Mouse (Mus musculus) liver, postnatal 0 days (tissue): ENCODE data around the gene Arl6ip5. TPM values are rescaled to one million over a fixed set of nuclear protein-coding genes. Genes with fewer than 3 reads are reported as not detected.

Experiments used
- ATAC-seq: fragments of 200-750 bp; cut with Nextera tagmentation; 2 replicates; pipeline ENCODE4 v1.8.0; 2017; ENCODE audit warnings: mild to moderate bottlenecking, moderate library complexity
- DNase-seq: peaks from one replicate; pipeline ENCODE4 v3.0.0-alpha.2; 2016
- H3K27ac ChIP-seq: fragments of 300-500 bp; sonication (generic); 2 replicates; pipeline ENCODE4 v1.5.1; 2014; ENCODE audit warnings: antibody characterized with exemption, moderate library complexity, mild to moderate bottlenecking, low read depth
- H3K27me3 ChIP-seq: fragments of 300-500 bp; sonication (generic); 2 replicates; pipeline ENCODE4 v1.6.1; 2014; ENCODE audit warnings: low read length, control low read depth, mixed read lengths; ENCODE audit not compliant: insufficient read depth
- H3K36me3 ChIP-seq: fragments of 300-500 bp; sonication (generic); replicated peaks from 2 replicates; pipeline ENCODE4 v1.6.1; 2014; ENCODE audit warnings: mild to moderate bottlenecking, control low read depth, low read length, moderate library complexity, mixed read lengths; ENCODE audit not compliant: insufficient read depth
- H3K4me1 ChIP-seq: fragments of 300-500 bp; sonication (generic); 2 replicates; pipeline ENCODE4 v1.6.1; 2014; ENCODE audit warnings: antibody characterized with exemption, mild to moderate bottlenecking, control low read depth; ENCODE audit not compliant: insufficient read depth
- H3K4me2 ChIP-seq: fragments of 300-500 bp; sonication (generic); 2 replicates; pipeline ENCODE4 v1.6.1; 2014; ENCODE audit warnings: low read depth, mild to moderate bottlenecking, low read length, moderate library complexity, mixed read lengths
- H3K4me3 ChIP-seq: fragments of 300-500 bp; sonication (generic); 2 replicates; pipeline ENCODE4 v1.5.1; 2014; ENCODE audit warnings: low read depth, low read length
- H3K9ac ChIP-seq: fragments of 300-500 bp; sonication (generic); replicated peaks from 2 replicates; pipeline ENCODE4 v1.6.1; 2014; ENCODE audit warnings: mild to moderate bottlenecking, moderate library complexity
- H3K9me3 ChIP-seq: fragments of 300-500 bp; sonication (generic); 2 replicates; pipeline ENCODE4 v1.6.1; 2016; ENCODE audit warnings: mild to moderate bottlenecking, control low read depth, low read length, mixed read lengths
- CTCF ChIP-seq: sonication (generic); IDR thresholded peaks from 2 replicates; pipeline ENCODE4 v1.5.1; 2016; ENCODE audit warnings: antibody characterized with exemption, low read depth
- EP300 ChIP-seq: IDR thresholded peaks from 2 replicates; pipeline ENCODE4 v1.6.1; 2016; ENCODE audit warnings: antibody characterized with exemption, low read depth, mild to moderate bottlenecking
- whole genome bisulfite sequencing: fragments of 180-500 bp; shearing (Covaris S2); extraction: QIAGEN DNeasy Blood & Tissue Kit; methylation state at CpG from one replicate; pipeline ENCODE4 v1.1.7; 2014; ENCODE audit not compliant: insufficient replicate concordance; 5-methylcytosine and 5-hydroxymethylcytosine counted together
- polyA plus RNA-seq: library from polyadenylated mRNA; unstranded; fragments of >200 nt; fragmentation: Nextera tagmentation; extraction: Ambion mirVana; gene quantifications from 2 replicates; pipeline ENCODE4 v1.2.1, GENCODE M21; 2015

Gene Arl6ip5
- polyA plus RNA-seq, 1 experiment from 2014 or later, result 27.1 TPM

DNA sequence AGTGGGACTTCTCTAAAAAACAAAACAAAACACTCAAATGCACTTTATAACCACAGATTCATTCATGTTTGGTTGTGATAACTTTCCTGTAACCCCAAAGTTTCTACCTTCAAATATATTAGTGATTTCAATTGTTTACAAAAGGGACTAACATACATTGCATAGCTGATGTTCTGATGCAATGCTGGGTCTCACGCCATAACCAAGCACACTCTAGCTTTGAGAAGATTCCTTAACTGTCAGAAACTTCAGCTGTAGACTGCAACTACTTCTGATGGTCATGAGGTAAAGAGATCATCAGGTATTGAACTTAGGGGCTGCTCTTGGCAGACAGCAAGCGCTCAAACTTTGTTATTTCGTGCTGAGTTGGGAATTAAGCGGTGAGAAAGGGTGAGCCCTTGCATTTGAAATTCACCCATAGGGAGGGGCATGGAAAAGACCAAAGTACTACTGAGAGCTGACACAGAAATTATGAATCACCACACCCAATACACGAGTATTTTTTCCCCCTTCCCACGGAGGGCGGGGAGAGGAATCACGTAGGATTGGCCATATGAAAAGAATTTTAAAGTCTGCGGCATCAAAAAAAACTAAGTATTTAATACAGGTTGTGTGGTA is 6.1 kb upstream of the Arl6ip5 start:
- H3K4me1 ChIP-seq, result peaks cover 18% of the 10 kb centered on the region
- H3K9ac ChIP-seq, result peak overlapping the region; percentile 99
- no peaks in the 10 kb centered on the region; the same call in 1 of the 2 replicates for H3K36me3 ChIP-seq
- H3K27me3 ChIP-seq, result no peaks in the 10 kb centered on the region
- ATAC-seq (no peak), DNase-seq (no peak)
- TF ChIP-seq CTCF (no peak), EP300 (no peak)
- H3K27ac ChIP-seq, result peak overlapping the region; percentile 93
- H3K4me3 ChIP-seq, result peak overlapping the region; percentile 98
- no peaks in the 10 kb centered on the region for H3K9me3 ChIP-seq
- 13% methylated on average over 9 of the region's 9 CpGs for WGBS
- peak overlapping the region; percentile 91 for H3K4me2 ChIP-seq

GRCm38 (mm10) chr6:97204952-97205351 is 5.5 kb upstream of the Arl6ip5 start:
- Histone ChIP-seq H3K27ac (peak overlapping the region; percentile 93), H3K27me3 (no peaks in the 10 kb centered on the region), H3K9ac (peak overlapping the region; percentile 99), H3K36me3 (no peaks in the 10 kb centered on the region), H3K4me2 (peak overlapping the region; percentile 91), H3K4me3 (peak overlapping the region; percentile 98), H3K9me3 (no peaks in the 10 kb centered on the region), H3K4me1 (peaks cover 22% of the 10 kb centered on the region)
- no peak for TF ChIP-seq CTCF
- no peak for TF ChIP-seq EP300
- WGBS, result under 1% methylated on average over 16 of the region's 16 CpGs
- DNase-seq (peak; percentile 56), ATAC-seq (peak; percentile 41)

GRCm38 (mm10) chr6:97205439-97205885 is 5.0 kb upstream of the Arl6ip5 start, which contains the start of gene Uba3:
TSS of gene Uba3 (minus strand) at chr6:97205647.
- WGBS, result 1% methylated on average over 37 of the region's 38 CpGs
- TF ChIP-seq CTCF, result no peak
- peak; percentile 25; the same call in 1 of the 2 replicates for TF ChIP-seq EP300
- H3K9ac ChIP-seq, result peak within 1 kb of the TSS; percentile 99
- DNase-seq, result peak; percentile 100
- no peaks in the 10 kb centered on the region for H3K9me3 ChIP-seq
- ATAC-seq, result peak; percentile 99
- no peaks in the 10 kb centered on the region for H3K36me3 ChIP-seq
- H3K4me3 ChIP-seq, result peak within 1 kb of the TSS; percentile 98
- H3K27ac ChIP-seq, result peak within 1 kb of the TSS; percentile 93
- H3K27me3 ChIP-seq, result no peaks in the 10 kb centered on the region
- peak within 1 kb of the TSS; percentile 91 for H3K4me2 ChIP-seq
- peaks cover 25% of the 10 kb centered on the region for H3K4me1 ChIP-seq

DNA sequence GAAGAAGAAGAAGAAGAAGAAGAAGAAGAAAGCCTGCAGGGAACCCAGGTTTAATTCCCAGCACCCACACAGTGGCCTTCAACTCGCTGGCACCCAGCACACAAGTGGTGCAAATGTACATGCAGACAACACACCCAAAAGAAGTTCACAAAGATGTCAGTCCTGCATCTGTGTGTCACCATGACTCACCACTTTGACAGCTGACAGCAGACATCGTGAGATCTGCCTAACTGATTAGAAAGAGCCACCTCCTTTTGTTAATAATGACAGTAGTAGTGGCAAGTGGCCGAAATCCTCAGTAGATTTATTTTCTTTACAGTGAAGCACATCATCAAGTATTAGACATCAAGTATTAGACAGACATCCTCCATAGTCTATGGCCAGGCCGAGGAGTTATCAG is 3.4 kb upstream of the Arl6ip5 start:
- Histone ChIP-seq H3K27me3 (no peaks in the 10 kb centered on the region), H3K27ac (no peak overlapping the region), H3K4me1 (peaks cover 28% of the 10 kb centered on the region), H3K36me3 (no peaks in the 10 kb centered on the region), H3K4me3 (no peak overlapping the region), H3K9ac (no peak overlapping the region), H3K9me3 (no peaks in the 10 kb centered on the region), H3K4me2 (no peak overlapping the region)
- DNase-seq (no peak), ATAC-seq (no peak)
- TF ChIP-seq EP300 (no peak), CTCF (no peak)
- 56% methylated on average over 4 of the region's 4 CpGs for WGBS

DNA sequence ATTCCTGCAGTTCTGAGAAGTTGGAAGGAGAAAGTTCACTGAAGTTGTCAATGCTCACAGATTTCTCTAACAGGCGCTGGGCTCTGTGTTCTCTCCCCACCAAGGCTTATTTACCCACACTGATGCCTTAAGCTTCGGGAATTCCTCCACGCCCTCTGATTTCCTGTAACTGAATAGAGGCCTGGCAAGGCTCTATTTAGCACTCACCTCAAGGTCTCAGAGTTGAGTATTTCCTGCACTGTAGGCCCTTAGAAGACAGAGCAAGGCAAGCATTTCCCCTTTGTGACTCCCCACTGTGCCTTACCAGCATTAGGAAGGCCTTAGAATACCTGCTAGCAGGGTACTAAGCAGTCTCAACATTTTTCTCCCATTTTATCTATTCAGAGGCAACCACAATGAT is 2.1 kb upstream of the Arl6ip5 start:
- peaks cover 31% of the 10 kb centered on the region for H3K4me1 ChIP-seq
- ATAC-seq, result no peak
- H3K36me3 ChIP-seq, result no peaks in the 10 kb centered on the region
- H3K9ac ChIP-seq, result no peak overlapping the region
- no peak overlapping the region for H3K27ac ChIP-seq
- TF ChIP-seq CTCF, result no peak
- no peak for TF ChIP-seq EP300
- no peak overlapping the region for H3K4me3 ChIP-seq
- H3K9me3 ChIP-seq, result no peaks in the 10 kb centered on the region
- DNase-seq, result no peak
- 37% methylated on average over 3 of the region's 3 CpGs for WGBS
- H3K4me2 ChIP-seq, result no peak overlapping the region
- H3K27me3 ChIP-seq, result no peaks in the 10 kb centered on the region

DNA sequence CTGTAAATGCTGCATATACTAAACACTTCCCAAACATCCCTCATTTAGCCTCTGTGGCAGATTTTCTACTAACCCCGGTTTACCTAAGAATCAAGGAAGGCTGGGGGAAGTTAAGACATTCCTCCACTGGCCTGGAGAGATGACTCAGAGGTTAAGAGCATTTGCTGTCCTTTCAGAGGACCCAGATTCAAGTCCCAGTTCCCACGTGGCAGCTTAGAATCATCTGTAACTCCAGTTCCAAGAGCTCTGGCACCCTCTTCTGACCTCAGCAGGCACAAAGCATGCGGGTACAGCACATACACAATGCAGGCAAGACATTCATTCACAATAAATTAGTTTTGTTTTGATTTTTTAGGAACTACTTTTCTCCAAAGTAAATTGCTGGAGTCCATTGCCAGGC is 1.3 kb upstream of the Arl6ip5 start:
- no peak for TF ChIP-seq EP300
- TF ChIP-seq CTCF, result no peak
- DNase-seq, result no peak
- Histone ChIP-seq H3K4me2 (no peak overlapping the region), H3K36me3 (0 out of 2 replicates have a peak, but pooled peaks cover 3% of the 10 kb centered on the region), H3K27me3 (no peaks in the 10 kb centered on the region), H3K27ac (no peak overlapping the region), H3K9ac (no peak overlapping the region), H3K4me1 (peaks cover 32% of the 10 kb centered on the region), H3K9me3 (no peaks in the 10 kb centered on the region), H3K4me3 (no peak overlapping the region)
- ATAC-seq, result no peak
- 56% methylated on average over 3 of the region's 3 CpGs for WGBS
